Mouse (Mus musculus) C2C12 (cell line): ENCODE results near the gene Agrn.

Experiments used
- CEBPB ChIP-seq: IDR thresholded peaks from one replicate; pipeline ENCODE4 v1.6.1; 2011; ENCODE audit warnings: low read depth, mild to moderate bottlenecking, control low read depth, moderate library complexity
- CTCF ChIP-seq: IDR thresholded peaks from one replicate; pipeline ENCODE4 v1.5.1; 2011; ENCODE audit not compliant: control insufficient read depth, insufficient read depth, insufficient read length
- FOSL1 ChIP-seq: IDR thresholded peaks from one replicate; pipeline ENCODE4 v1.8.0; 2011; ENCODE audit warnings: mild to moderate bottlenecking, low read length; ENCODE audit not compliant: poor library complexity, insufficient read depth, severe bottlenecking
- MAX ChIP-seq: IDR thresholded peaks from one replicate; pipeline ENCODE4 v1.6.1; 2011; ENCODE audit warnings: mild to moderate bottlenecking, control low read depth
- MYOD1 ChIP-seq: IDR thresholded peaks from one replicate; pipeline ENCODE4 v1.6.1; 2011; ENCODE audit warnings: low read depth; ENCODE audit not compliant: control insufficient read depth, insufficient read length
- MYOG ChIP-seq: IDR thresholded peaks from one replicate; pipeline ENCODE4 v1.6.1; 2011; ENCODE audit not compliant: control insufficient read depth, insufficient read length; ENCODE audit errors: extremely low read depth
- USF1 ChIP-seq: IDR thresholded peaks from one replicate; pipeline ENCODE4 v1.6.1; 2011; ENCODE audit warnings: low read depth, mild to moderate bottlenecking, control low read depth, moderate library complexity

- TF ChIP-seq CTCF (no peak), MYOD1 (no peak), MAX (no peak), MYOG (no peak), CEBPB (no peak), USF1 (no peak), FOSL1 (no peak)
These were observed 8.4 kb downstream of the Agrn start for GRCm38 (mm10) chr4:156188811-156189323.
